Mouse (Mus musculus): Measurements from ENCODE around the gene Pclo. TPM values are rescaled to one million over a fixed set of nuclear protein-coding genes. Genes with fewer than 3 reads are reported as not detected.
A peak's percentile ranks its signal among the peaks of the same experiment; 100 is the strongest.
"Not testable (repeated sequence)": the region's sequence is repeated elsewhere in the genome, so short reads cannot be mapped to it uniquely, and the experiment has no call there.

Gene Pclo
- 0.01 and 0.02 TPM in 2 replicates for polyA plus RNA-seq (2015; fragmentation: Nextera tagmentation; extraction: Ambion mirVana)

DNA sequence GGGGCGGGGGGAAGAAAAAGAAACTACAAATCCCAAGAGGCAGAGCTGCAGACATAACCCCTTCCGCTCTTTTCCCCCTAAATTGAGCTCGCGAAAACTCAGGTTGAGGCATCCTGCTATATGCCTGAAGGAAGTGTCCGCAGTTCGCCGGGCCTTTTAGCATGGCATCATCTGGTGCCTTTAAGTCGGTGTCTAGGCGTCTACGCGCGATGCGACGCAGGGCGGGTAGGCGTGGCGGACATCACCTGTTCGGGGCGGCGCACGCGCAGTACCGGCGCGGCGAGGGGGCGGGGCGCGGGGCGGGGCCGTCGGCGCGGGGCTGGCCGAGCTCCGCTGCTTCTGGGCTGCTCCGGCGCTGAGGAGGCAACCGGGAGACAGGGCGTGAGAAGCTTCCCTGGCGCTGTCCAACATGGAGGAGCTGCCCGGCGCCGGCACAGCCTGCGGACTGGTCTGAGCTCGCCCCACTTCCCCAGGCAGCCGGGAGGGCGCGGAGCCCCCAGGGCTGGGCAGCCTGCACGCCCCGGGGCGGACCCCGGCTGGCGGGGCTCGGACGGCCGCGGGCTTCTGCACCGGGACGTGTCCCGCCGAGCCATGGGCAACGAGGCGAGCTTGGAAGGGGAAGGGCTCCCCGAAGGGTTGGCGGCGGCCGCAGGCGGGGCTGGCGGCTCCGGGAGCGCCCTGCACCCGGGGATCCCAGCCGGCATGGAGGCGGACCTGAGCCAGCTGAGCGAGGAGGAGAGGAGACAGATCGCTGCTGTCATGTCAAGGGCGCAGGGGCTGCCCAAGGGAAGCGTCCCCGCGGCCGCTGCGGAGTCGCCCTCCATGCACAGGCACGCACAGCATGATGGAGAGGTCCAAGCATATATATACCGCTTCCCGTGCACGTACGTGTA, at the start of gene Pclo:
Gene Pclo (plus strand): TSS at position 288 of the 893 bp plus-strand sequence.
- Histone ChIP-seq H3K27ac (no peak within 1 kb of the TSS), H3K9ac (peak within 1 kb of the TSS; percentile 39; the same call in 1 of the 2 replicates)

DNA sequence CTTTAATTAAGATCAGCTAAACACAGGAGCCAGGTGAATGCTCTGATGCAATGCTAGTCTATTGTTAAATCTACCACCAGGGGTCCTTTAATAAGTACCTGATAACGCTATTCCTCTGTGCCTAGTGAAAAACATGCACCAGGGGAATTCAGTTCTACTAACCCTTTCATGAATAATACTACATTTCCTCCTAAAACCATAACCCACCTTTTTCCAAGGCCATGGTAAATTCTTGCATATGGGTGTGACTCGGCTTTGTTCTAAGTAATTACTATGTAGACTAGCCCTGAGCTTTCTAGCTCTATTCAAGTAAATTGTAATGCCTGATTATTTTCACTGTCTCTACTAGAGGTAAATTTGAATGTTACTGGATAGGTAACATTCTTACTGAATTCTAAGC, 20.3 kb upstream of the Pclo start:
- not testable (repeated sequence) for DNase-seq; H3K27me3 ChIP-seq; H3K9ac ChIP-seq; H3K4me2 ChIP-seq; H3K27ac ChIP-seq; ATAC-seq (ENCODE audit: low read depth); H3K36me3 ChIP-seq; H3K4me1 ChIP-seq (replicated peaks); H3K9me3 ChIP-seq (replicated peaks); H3K4me3 ChIP-seq (replicated peaks)
- 40% methylated on average over 2 of the region's 2 CpGs for WGBS (ENCODE audit: insufficient replicate concordance)

More for the DNA sequence above, at the start of gene Pclo:
- ATAC-seq (ENCODE audit: low read depth) (peak; percentile 97), DNase-seq (peak; percentile 32)
- peaks cover 9% of the 10 kb centered on the region; the same call in 1 of the 2 replicates for H3K4me1 ChIP-seq (replicated peaks)
- H3K4me2 ChIP-seq: peak within 1 kb of the TSS; percentile 79
- peak within 1 kb of the TSS; percentile 58 for H3K4me3 ChIP-seq (replicated peaks)
- peaks cover 14% of the 10 kb centered on the region for H3K27me3 ChIP-seq
- no peaks in the 10 kb centered on the region for H3K36me3 ChIP-seq
- whole genome bisulfite sequencing (ENCODE audit: insufficient replicate concordance): 0% methylated on average over 66 of the region's 89 CpGs
- no peaks in the 10 kb centered on the region for H3K9me3 ChIP-seq (replicated peaks)

DNA sequence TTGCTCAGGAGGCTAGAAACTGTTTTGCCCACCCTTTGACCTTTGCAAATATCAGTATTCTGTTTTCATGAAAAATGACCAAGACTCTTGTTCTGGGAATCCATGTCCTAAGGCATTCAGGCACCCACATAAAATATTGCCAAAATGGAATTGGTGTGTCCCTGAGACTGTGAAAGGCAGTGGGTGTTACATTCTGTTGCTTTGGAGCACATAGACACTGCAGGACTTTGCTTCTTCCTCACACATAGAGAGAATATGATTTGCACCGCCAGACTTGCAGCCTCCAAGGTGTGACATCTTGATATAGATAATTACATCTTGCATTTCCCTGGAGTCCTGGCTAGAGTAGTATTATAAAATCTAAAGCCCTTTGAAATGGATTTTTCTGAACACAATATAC, 6.2 kb upstream of the Pclo start:
- no peak for DNase-seq
- ATAC-seq (ENCODE audit: low read depth): no peak
- H3K9ac ChIP-seq: no peak overlapping the region
- 58% methylated on average over 1 of the region's 1 CpGs for WGBS (ENCODE audit: insufficient replicate concordance)
- H3K9me3 ChIP-seq (replicated peaks): no peaks in the 10 kb centered on the region
- H3K4me2 ChIP-seq: no peak overlapping the region
- H3K36me3 ChIP-seq: no peaks in the 10 kb centered on the region
- H3K27me3 ChIP-seq: no peaks in the 10 kb centered on the region
- no peak overlapping the region for H3K27ac ChIP-seq
- H3K4me1 ChIP-seq (replicated peaks): no peaks in the 10 kb centered on the region
- H3K4me3 ChIP-seq (replicated peaks): no peak overlapping the region

DNA sequence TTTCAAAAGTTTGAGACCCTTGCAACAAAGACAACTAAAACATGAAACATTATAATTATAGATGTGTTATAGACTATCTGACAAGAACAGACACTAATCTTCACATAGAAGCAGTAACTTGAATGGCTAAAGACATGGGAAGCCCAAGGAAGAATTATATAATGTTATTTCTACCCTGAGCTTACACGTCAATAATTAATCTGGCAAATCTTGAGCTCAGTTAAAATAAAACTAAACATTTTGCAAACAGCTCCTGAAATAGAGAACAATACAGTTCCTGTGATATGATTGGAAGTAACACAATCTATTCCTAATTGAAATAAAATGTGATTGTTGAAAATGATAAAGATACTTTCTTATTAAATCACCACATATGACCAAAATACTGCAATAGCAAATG, 5.1 kb upstream of the Pclo start:
- 62% methylated on average over 1 of the region's 1 CpGs for WGBS (ENCODE audit: insufficient replicate concordance)

DNA sequence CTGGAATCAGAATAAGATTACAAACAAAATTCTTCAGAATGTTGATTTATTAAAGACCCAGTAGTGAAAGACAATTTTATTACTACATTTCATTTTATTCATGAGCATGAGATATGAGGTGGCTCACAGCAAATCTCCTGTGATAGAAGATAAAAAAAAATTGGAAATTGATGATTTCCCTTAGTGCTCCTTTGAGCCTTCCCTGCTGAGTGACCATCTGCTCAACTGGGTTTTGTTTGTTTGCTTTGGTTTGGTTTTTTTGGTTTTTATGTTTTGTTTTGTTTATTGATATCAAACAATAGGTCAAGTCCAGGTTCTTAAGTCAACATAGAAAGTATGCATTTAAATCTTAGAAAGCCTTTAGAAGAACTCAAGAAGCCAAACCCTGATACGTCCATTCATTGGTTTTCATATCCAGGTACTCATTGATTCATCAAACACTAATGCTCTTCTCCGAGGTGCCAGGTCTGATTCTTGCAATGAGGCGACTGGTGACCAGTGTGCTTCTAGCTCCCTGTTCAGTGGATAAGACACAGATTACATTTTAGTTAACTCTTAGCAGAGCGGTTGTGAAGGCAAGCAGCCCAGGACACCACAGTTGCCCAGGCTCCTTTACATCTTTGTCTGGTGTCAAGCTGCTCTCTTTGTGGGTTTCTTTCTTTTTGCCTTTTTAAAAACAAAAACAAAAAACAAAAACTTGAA, 3.6 kb downstream of the Pclo start:
- DNase-seq: no peak
- peaks cover 14% of the 10 kb centered on the region for H3K27me3 ChIP-seq
- no peaks in the 10 kb centered on the region for H3K9me3 ChIP-seq (replicated peaks)
- WGBS (ENCODE audit: insufficient replicate concordance): 51% methylated on average over 4 of the region's 4 CpGs
- ATAC-seq (ENCODE audit: low read depth): no peak
- no peak overlapping the region for H3K4me3 ChIP-seq (replicated peaks)
- no peak overlapping the region for H3K9ac ChIP-seq
- H3K36me3 ChIP-seq: no peaks in the 10 kb centered on the region
- H3K27ac ChIP-seq: no peak overlapping the region
- H3K4me2 ChIP-seq: no peak overlapping the region
- peaks cover 9% of the 10 kb centered on the region; the same call in 1 of the 2 replicates for H3K4me1 ChIP-seq (replicated peaks)

More for the DNA sequence above, 5.1 kb upstream of the Pclo start:
- Histone ChIP-seq H3K4me2 (no peak overlapping the region), H3K9ac (no peak overlapping the region), H3K27ac (no peak overlapping the region), H3K9me3 (replicated peaks) (no peaks in the 10 kb centered on the region), H3K36me3 (no peaks in the 10 kb centered on the region), H3K4me1 (replicated peaks) (peaks cover under 1% of the 10 kb centered on the region; the same call in 1 of the 2 replicates), H3K4me3 (replicated peaks) (no peak overlapping the region), H3K27me3 (peaks cover 1% of the 10 kb centered on the region; the same call in 1 of the 2 replicates)
- ATAC-seq (ENCODE audit: low read depth): no peak
- DNase-seq: no peak

DNA sequence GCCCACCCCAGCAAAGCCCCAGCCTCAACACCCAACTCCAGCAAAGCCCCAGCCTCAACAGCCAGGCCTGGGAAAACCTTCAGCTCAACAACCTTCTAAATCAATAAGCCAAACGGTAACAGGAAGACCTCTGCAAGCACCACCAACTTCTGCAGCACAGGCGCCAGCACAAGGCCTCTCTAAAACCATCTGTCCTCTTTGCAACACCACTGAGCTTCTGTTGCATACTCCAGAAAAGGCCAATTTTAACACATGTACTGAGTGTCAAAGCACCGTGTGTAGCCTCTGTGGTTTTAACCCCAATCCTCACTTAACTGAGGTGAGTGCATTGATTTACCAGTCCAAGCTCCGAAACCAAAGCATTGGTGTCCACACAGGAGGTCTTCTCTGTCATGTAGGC, 7.3 kb downstream of the Pclo start:
- Histone ChIP-seq H3K9ac (no peak overlapping the region), H3K27ac (no peak overlapping the region), H3K27me3 (no peaks in the 10 kb centered on the region), H3K9me3 (replicated peaks) (no peaks in the 10 kb centered on the region), H3K36me3 (no peaks in the 10 kb centered on the region), H3K4me3 (replicated peaks) (no peak overlapping the region), H3K4me2 (no peak overlapping the region), H3K4me1 (replicated peaks) (no peaks in the 10 kb centered on the region)
- ATAC-seq (ENCODE audit: low read depth): no peak
- DNase-seq: no peak
- WGBS (ENCODE audit: insufficient replicate concordance): 55% methylated on average over 4 of the region's 4 CpGs

DNA sequence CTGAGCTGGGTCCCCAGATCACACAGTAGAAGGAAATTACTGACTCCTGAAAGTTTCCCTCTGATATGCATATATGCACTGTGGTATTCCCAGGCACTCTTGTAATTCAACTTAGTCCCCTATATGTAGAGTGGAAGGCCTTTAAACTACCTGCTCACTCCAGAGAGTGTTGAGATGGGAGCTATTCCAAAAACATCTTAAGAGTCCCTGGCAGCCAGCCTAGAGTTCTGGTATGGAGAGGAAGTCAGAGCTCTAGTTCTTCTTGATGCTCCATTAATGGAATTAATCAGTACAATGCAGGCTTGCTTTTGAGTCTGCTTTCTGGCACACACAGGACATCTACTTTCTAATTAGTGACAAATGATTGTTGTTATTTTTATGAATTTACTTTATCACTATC, 11.3 kb downstream of the Pclo start:
- no peak for ATAC-seq (ENCODE audit: low read depth)
- Histone ChIP-seq H3K4me3 (replicated peaks) (no peak overlapping the region), H3K27me3 (no peaks in the 10 kb centered on the region), H3K4me1 (replicated peaks) (no peaks in the 10 kb centered on the region), H3K9me3 (replicated peaks) (no peaks in the 10 kb centered on the region), H3K9ac (no peak overlapping the region), H3K36me3 (no peaks in the 10 kb centered on the region), H3K4me2 (no peak overlapping the region), H3K27ac (no peak overlapping the region)
- no peak for DNase-seq

DNA sequence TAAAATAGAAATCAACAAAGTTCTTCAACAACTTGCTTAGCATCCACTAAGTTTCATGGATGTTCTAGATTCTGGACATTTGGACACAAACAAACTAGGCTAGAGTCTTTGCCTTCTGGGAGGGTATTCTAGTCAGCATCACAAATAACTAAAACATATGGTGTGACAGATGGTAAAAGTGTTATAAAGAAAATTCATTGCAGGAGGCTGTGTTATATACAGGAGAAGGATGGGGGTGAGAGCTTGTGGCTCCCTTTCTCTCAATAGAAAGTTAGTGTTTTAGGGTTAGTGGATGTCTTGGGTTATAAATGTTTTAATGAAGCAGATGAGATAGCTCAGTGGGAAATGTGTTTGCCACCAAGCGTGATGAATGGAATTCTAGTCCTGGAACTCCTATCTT, 13.1 kb downstream of the Pclo start:
- H3K4me2 ChIP-seq: no peak overlapping the region
- H3K9ac ChIP-seq: no peak overlapping the region
- no peaks in the 10 kb centered on the region for H3K9me3 ChIP-seq (replicated peaks)
- WGBS (ENCODE audit: insufficient replicate concordance): 39% methylated on average over 1 of the region's 1 CpGs
- H3K4me1 ChIP-seq (replicated peaks): no peaks in the 10 kb centered on the region
- DNase-seq (no peak), ATAC-seq (ENCODE audit: low read depth) (no peak)
- H3K4me3 ChIP-seq (replicated peaks): no peak overlapping the region
- H3K36me3 ChIP-seq: no peaks in the 10 kb centered on the region
- H3K27ac ChIP-seq: no peak overlapping the region
- H3K27me3 ChIP-seq: no peaks in the 10 kb centered on the region

DNA sequence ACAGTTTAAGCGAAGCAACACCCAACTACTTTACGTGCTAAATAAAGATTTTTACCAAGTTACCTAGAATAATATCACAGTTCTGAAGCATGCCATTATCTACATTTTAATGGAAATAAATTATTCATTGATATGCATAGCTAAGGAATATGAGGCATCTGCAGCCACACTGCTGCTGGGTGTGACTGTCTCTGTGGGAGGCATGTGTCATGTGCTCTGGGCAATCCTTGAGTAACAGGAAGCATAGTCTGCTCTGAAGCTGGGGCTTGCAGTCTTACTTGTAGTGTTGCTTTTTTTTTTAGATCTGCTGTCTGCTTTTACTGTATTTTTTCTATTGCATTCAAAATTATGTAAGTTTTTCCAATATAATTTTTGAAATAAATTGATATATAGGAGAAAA, 17.2 kb downstream of the Pclo start:
- Histone ChIP-seq H3K36me3 (no peaks in the 10 kb centered on the region), H3K9ac (no peak overlapping the region), H3K4me2 (no peak overlapping the region), H3K9me3 (replicated peaks) (no peaks in the 10 kb centered on the region), H3K4me3 (replicated peaks) (no peak overlapping the region), H3K27ac (no peak overlapping the region), H3K27me3 (no peaks in the 10 kb centered on the region), H3K4me1 (replicated peaks) (no peaks in the 10 kb centered on the region)
- no peak for ATAC-seq (ENCODE audit: low read depth)
- DNase-seq: no peak
- WGBS (ENCODE audit: insufficient replicate concordance): 65% methylated on average over 2 of the region's 2 CpGs

DNA sequence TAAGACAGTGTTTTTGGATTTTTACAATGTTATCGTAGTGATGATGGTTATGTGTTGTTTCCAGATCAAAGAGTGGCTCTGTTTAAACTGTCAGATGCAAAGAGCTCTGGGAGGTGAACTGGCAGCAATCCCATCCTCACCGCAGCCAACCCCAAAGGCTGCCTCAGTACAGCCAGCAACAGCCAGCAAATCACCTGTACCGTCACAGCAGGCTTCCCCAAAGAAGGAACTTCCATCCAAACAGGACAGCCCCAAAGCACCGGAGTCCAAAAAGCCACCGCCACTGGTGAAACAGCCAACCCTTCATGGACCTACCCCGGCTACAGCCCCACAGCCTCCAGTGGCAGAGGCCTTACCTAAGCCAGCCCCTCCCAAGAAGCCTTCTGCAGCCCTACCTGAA, 24.6 kb downstream of the Pclo start:
- Histone ChIP-seq H3K4me3 (replicated peaks) (no peak overlapping the region), H3K9me3 (replicated peaks) (no peaks in the 10 kb centered on the region), H3K4me2 (no peak overlapping the region), H3K27ac (no peak overlapping the region), H3K36me3 (no peaks in the 10 kb centered on the region), H3K9ac (no peak overlapping the region), H3K4me1 (replicated peaks) (no peaks in the 10 kb centered on the region), H3K27me3 (no peaks in the 10 kb centered on the region)
- no peak for ATAC-seq (ENCODE audit: low read depth)
- DNase-seq: no peak
- WGBS (ENCODE audit: insufficient replicate concordance): 61% methylated on average over 6 of the region's 6 CpGs

DNA sequence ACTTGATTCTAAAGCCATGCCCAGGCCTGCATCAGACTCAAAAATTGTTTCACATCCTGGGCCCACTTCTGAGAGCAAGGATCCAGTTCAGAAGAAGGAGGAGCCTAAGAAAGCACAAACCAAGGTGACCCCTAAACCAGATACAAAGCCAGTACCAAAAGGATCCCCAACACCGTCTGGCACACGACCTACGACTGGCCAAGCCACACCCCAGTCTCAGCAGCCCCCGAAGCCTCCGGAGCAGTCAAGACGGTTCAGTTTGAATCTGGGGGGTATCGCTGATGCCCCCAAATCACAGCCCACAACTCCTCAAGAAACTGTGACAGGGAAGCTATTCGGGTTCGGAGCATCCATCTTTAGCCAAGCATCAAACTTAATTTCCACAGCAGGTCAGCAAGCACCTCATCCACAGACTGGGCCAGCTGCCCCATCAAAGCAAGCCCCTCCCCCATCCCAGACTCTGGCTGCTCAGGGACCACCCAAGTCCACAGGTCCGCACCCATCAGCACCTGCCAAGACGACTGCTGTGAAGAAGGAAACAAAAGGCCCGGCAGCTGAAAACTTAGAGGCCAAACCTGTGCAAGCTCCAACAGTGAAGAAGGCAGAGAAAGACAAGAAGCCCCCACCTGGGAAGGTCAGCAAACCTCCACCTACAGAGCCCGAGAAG, 25.4 kb downstream of the Pclo start:
- 66% methylated on average over 13 of the region's 13 CpGs for WGBS (ENCODE audit: insufficient replicate concordance)
- Histone ChIP-seq H3K9me3 (replicated peaks) (no peaks in the 10 kb centered on the region), H3K4me3 (replicated peaks) (no peak overlapping the region), H3K36me3 (no peaks in the 10 kb centered on the region), H3K27ac (no peak overlapping the region), H3K9ac (no peak overlapping the region), H3K27me3 (no peaks in the 10 kb centered on the region), H3K4me1 (replicated peaks) (no peaks in the 10 kb centered on the region), H3K4me2 (no peak overlapping the region)
- no peak for DNase-seq
- no peak for ATAC-seq (ENCODE audit: low read depth)

Data from liver, embryonic 13.5 days (tissue).